Mouse (Mus musculus) natural killer cell, adult 2 months (primary cell): Measurements from ENCODE around the gene Pigu.

Source experiments
- DNase-seq, 2 experiments: peaks; one replicate each; pipeline ENCODE4 v3.0.0; 2022; ENCODE audit warnings: low spot score in 2 of 2

Gene Pigu

DNA sequence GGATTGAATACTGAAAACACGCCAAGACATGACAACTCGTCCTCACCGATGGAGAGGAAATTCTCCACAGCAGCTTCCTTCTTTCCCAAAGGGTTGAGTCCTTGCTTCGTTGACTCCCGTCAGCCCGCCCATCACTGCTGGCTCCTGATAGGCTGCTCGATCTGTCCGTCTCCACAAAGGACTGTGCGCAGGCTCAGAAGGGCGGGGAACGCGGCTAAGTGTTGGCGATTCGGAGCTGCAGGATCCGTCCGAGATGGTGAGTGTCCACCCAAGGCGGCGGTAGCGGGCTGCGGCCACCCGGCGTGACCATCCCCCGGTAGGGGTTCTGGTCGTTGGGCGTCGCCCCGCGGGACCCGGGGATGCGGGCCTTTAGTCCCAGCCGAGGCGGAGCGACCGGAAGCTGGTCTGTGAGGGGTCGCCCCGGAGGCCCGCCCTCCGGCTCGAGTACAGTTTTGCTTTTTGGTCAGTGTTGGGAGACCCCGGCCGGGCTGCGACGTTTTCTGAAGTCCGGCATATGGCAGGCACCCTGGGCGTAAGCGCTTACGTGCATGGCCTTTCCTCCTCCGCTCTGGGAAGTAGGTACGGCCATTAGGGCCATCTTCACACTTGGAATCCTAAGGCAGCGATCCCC lies 120.8 kb downstream of the Pigu start, which contains the start of gene Dynlrb1:
Gene Dynlrb1, plus strand, starts transcription at position 172 of the 631 bp plus-strand sequence.
- DNase-seq = peak; percentile 91 to 92

DNA sequence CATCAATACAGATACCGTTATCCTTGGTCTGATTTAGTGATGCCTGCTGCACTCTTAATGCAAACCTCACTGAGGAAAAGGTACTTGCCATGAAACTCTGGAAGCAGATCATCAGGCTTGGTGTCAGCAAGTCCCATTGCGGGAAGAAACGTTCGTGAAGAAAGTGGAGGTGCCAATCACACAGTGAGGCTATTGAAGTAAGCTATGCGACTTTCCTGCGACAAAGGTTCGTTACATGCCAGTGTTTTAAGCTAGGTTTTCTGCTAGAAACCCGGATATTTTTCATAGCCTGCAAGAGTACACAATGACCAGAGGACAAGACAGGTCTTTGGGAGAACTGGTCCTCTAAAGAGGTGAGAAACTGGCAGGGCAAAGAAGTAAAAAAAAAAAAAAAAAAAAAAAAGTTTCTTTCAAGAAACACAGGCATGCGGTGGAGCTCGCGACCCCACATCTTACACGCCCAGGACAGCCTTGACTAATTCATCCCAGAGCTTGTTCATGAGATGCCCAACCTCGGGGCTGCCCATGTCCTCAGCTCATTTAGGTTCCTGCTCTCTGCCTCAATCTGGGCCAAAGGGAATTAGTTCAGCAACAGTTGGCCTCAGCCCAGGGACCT lies 121.4 kb downstream of the Pigu start:
- no peak for DNase-seq
